8 mouse cellular contexts compared by ENCODE assay signal in genomic region chr4:134273417-134274345, GRCm38 (mm10). TPM values are rescaled to one million over a fixed set of nuclear protein-coding genes. Genes with fewer than 3 reads are reported as not detected.
DNase-seq lines count a peak whose midpoint lies in the region; ATAC-seq and TF ChIP-seq lines count a peak whose summit lies in the region.

No protein-coding gene starts in this region.

- no peaks in the 10 kb centered on the region; the same call in 1 of the 2 replicates for H3K4me1 ChIP-seq in kidney, adult 2 months (ENCODE audit: control insufficient read depth, insufficient read depth, low read length)
- peaks cover 28% of the 10 kb centered on the region for H3K4me1 ChIP-seq in liver, embryonic 13.5 days (replicated peaks)
- H3K4me1 ChIP-seq in stomach, postnatal 0 days (replicated peaks; ENCODE audit: control insufficient read depth, insufficient read depth), result no peaks in the 10 kb centered on the region

- H3K9ac ChIP-seq in liver, embryonic 13.5 days, result peak overlapping the region; percentile 62
- no peak overlapping the region for H3K9ac ChIP-seq in stomach, postnatal 0 days (ENCODE audit: low read length)

- peaks cover 4% of the 10 kb centered on the region; the same call in 1 of the 2 replicates for H3K36me3 ChIP-seq in kidney, adult 2 months (ENCODE audit: control insufficient read depth, insufficient read depth, low read length)
- H3K36me3 ChIP-seq in liver, embryonic 13.5 days, result peaks cover 28% of the 10 kb centered on the region
- peaks cover 8% of the 10 kb centered on the region; the same call in 1 of the 2 replicates for H3K36me3 ChIP-seq in stomach, postnatal 0 days (ENCODE audit: control insufficient read depth, insufficient read depth, low read length)

- WGBS in kidney, adult 2 months, result 9% methylated on average over 14 of the region's 14 CpGs
- under 1% methylated on average over 14 of the region's 14 CpGs for WGBS in liver, embryonic 13.5 days (ENCODE audit: insufficient replicate concordance)
- WGBS in stomach, postnatal 0 days, result 5% methylated on average over 14 of the region's 14 CpGs

- peak; percentile 45 for DNase-seq in kidney, adult 2 months
- DNase-seq in kidney, postnatal 25 days, result no peak
- peak; percentile 96 for DNase-seq in MEL-GATA-1-ER (ENCODE audit: extremely low read depth, low read depth)
- DNase-seq in gonadal fat pad, adult 2 months (ENCODE audit: low read depth), result peak; percentile 68
- peak; percentile 62 for DNase-seq in liver, embryonic 13.5 days
- DNase-seq in stomach, postnatal 0 days (ENCODE audit: low spot score), result peak; percentile 41
- DNase-seq in cerebellum, adult 11 months, result no peak
- no peak for DNase-seq in frontal cortex, adult 2 months (ENCODE audit: extremely low spot score in 1 of 2, low spot score in 1 of 2)

- no peak for TF ChIP-seq CTCF in kidney, adult 2 months (conservative IDR thresholded peaks at IDR 0.05; ENCODE audit: insufficient read depth, insufficient read length, low read depth, low read length)
- no peak for TF ChIP-seq CTCF in stomach, postnatal 0 days (IDR thresholded peaks at IDR 0.05; ENCODE audit: low read depth)

- TF ChIP-seq POLR2A in kidney, adult 2 months (IDR thresholded peaks at IDR 0.05; ENCODE audit: low read depth, low read length), result no peak

- no peak for TF ChIP-seq EP300 in stomach, postnatal 0 days (optimal IDR thresholded peaks at IDR 0.05)

- H3K27me3 ChIP-seq in kidney, adult 2 months (replicated peaks; ENCODE audit: control insufficient read depth, insufficient read depth, low read length), result no peaks in the 10 kb centered on the region
- no peaks in the 10 kb centered on the region for H3K27me3 ChIP-seq in liver, embryonic 13.5 days
- no peaks in the 10 kb centered on the region for H3K27me3 ChIP-seq in stomach, postnatal 0 days (ENCODE audit: control insufficient read depth, insufficient read depth, low read length)

- H3K27ac ChIP-seq in kidney, adult 2 months (ENCODE audit: insufficient read depth, low read depth, low read length), result peak overlapping the region; percentile 42; the same call in 1 of the 2 replicates
- peak overlapping the region; percentile 92 for H3K27ac ChIP-seq in liver, embryonic 13.5 days
- no peak overlapping the region for H3K27ac ChIP-seq in stomach, postnatal 0 days (replicated peaks)

- peak overlapping the region; percentile 67 for H3K4me2 ChIP-seq in liver, embryonic 13.5 days
- H3K4me2 ChIP-seq in stomach, postnatal 0 days (replicated peaks; ENCODE audit: low read depth), result peak overlapping the region; percentile 34

- no peaks in the 10 kb centered on the region for H3K9me3 ChIP-seq in liver, embryonic 13.5 days (replicated peaks)
- no peaks in the 10 kb centered on the region for H3K9me3 ChIP-seq in stomach, postnatal 0 days (ENCODE audit: control insufficient read depth, low read length)

- ATAC-seq in liver, embryonic 13.5 days (ENCODE audit: low read depth), result peak; percentile 94
- no peak for ATAC-seq in stomach, postnatal 0 days (ENCODE audit: low FRiP score, low TSS enrichment)

- peak overlapping the region; percentile 47 for H3K4me3 ChIP-seq in kidney, adult 2 months (ENCODE audit: insufficient read depth, low read depth, low read length)
- peak overlapping the region; percentile 41 for H3K4me3 ChIP-seq in liver, embryonic 13.5 days (replicated peaks)
- no peak overlapping the region for H3K4me3 ChIP-seq in stomach, postnatal 0 days (ENCODE audit: low read depth, low read length)

RNA-seq across cellular contexts. Expression of gene Pdik1l, which starts 14.0 kb away (rescaled TPM):
- polyA plus RNA-seq in kidney, adult 2 months (2012; rRNA removed), result 3.3 and 3.4 TPM in 2 replicates
- polyA plus RNA-seq in gonadal fat pad, adult 2 months (2012; rRNA removed), result 6.8 and 8.3 TPM in 2 replicates
- 12.3 and 15.7 TPM in 2 replicates for polyA plus RNA-seq in liver, embryonic 13.5 days (2015; fragmentation: Nextera tagmentation; extraction: Ambion mirVana)
- polyA plus RNA-seq in stomach, postnatal 0 days (2015; fragmentation: Nextera tagmentation; extraction: Ambion mirVana), result 8.3 and 8.4 TPM in 2 replicates
- polyA plus RNA-seq in frontal cortex, adult 2 months (2012; rRNA removed), result 8.5 and 8.9 TPM in 2 replicates

RNA-seq across cellular contexts. Expression of gene Grrp1, which starts 19.8 kb away (rescaled TPM):
- 11.5 and 11.8 TPM in 2 replicates for polyA plus RNA-seq in kidney, adult 2 months (2012; rRNA removed)
- polyA plus RNA-seq in gonadal fat pad, adult 2 months (2012; rRNA removed), result 15.0 and 15.6 TPM in 2 replicates
- 0.61 and 0.83 TPM in 2 replicates for polyA plus RNA-seq in liver, embryonic 13.5 days (2015; fragmentation: Nextera tagmentation; extraction: Ambion mirVana)
- polyA plus RNA-seq in stomach, postnatal 0 days (2015; fragmentation: Nextera tagmentation; extraction: Ambion mirVana), result 3.7 and 4.2 TPM in 2 replicates
- polyA plus RNA-seq in frontal cortex, adult 2 months (2012; rRNA removed), result 7.4 and 7.9 TPM in 2 replicates

RNA-seq across cellular contexts. Expression of gene Gm30191, which starts 26.9 kb away (rescaled TPM):
- 0.27 TPM in 1 of 2 replicates, not detected in the other for polyA plus RNA-seq in kidney, adult 2 months (2012; rRNA removed)
- not detected in 2 replicates for polyA plus RNA-seq in gonadal fat pad, adult 2 months (2012; rRNA removed)
- polyA plus RNA-seq in liver, embryonic 13.5 days (2015; fragmentation: Nextera tagmentation; extraction: Ambion mirVana), result not detected in 2 replicates
- polyA plus RNA-seq in stomach, postnatal 0 days (2015; fragmentation: Nextera tagmentation; extraction: Ambion mirVana), result not detected in 2 replicates
- polyA plus RNA-seq in frontal cortex, adult 2 months (2012; rRNA removed), result not detected in 2 replicates

RNA-seq across cellular contexts. Expression of gene Zfp593, which starts 28.3 kb away (rescaled TPM):
- polyA plus RNA-seq in kidney, adult 2 months (2012; rRNA removed), result 6.0 and 6.4 TPM in 2 replicates
- 8.7 and 8.9 TPM in 2 replicates for polyA plus RNA-seq in gonadal fat pad, adult 2 months (2012; rRNA removed)
- polyA plus RNA-seq in liver, embryonic 13.5 days (2015; fragmentation: Nextera tagmentation; extraction: Ambion mirVana), result 10.6 and 11.3 TPM in 2 replicates
- polyA plus RNA-seq in stomach, postnatal 0 days (2015; fragmentation: Nextera tagmentation; extraction: Ambion mirVana), result 12.1 and 12.6 TPM in 2 replicates
- polyA plus RNA-seq in frontal cortex, adult 2 months (2012; rRNA removed), result 10.0 and 11.3 TPM in 2 replicates

RNA-seq across cellular contexts. Expression of gene E130218I03Rik, which starts 30.2 kb away (rescaled TPM):
- not detected in 2 replicates for polyA plus RNA-seq in kidney, adult 2 months (2012; rRNA removed)
- polyA plus RNA-seq in gonadal fat pad, adult 2 months (2012; rRNA removed), result 0.05 TPM in 1 of 2 replicates, not detected in the other
- 0.21 and 0.52 TPM in 2 replicates for polyA plus RNA-seq in liver, embryonic 13.5 days (2015; fragmentation: Nextera tagmentation; extraction: Ambion mirVana)
- polyA plus RNA-seq in stomach, postnatal 0 days (2015; fragmentation: Nextera tagmentation; extraction: Ambion mirVana), result 0.21 and 0.31 TPM in 2 replicates
- not detected in 2 replicates for polyA plus RNA-seq in frontal cortex, adult 2 months (2012; rRNA removed)

Comparison
In these comparisons a context has a peak if more than half of its experiments do, and no peak if none do; other contexts are left out.
1. DNase-seq: peak in kidney, adult 2 months (single experiment), MEL-GATA-1-ER (single experiment), gonadal fat pad, adult 2 months (single experiment), liver, embryonic 13.5 days (single experiment) and stomach, postnatal 0 days (single experiment); none in kidney, postnatal 25 days (0 of 2), cerebellum, adult 11 months (single experiment) and frontal cortex, adult 2 months (0 of 2).